Mouse (Mus musculus): ENCODE measurements at regions not wholly inside any gene's neighbourhood (a gene's known extent, or its start where the extent isn't known, plus 50 kb on each side); places are given as distances from the start of the nearest gene placed in this dataset.
A peak's percentile ranks its signal among the peaks of the same experiment; 100 is the strongest.

- Histone ChIP-seq H3K9me3 (ENCODE audit: control insufficient read depth, insufficient read depth, low read depth, low read length) (no peaks in the 10 kb centered on the region), H3K27ac (ENCODE audit: insufficient read depth, low read depth, low read length, poor library complexity, severe bottlenecking) (no peak overlapping the region), H3K4me1 (ENCODE audit: control insufficient read depth in 2 of 2, insufficient read depth in 2 of 2, low read length in 2 of 2, poor library complexity in 1 of 2) (no peaks in the 10 kb centered on the region), H3K9ac (ENCODE audit: insufficient read depth, low read depth, low read length, poor library complexity, severe bottlenecking) (no peak overlapping the region), H3K36me3 (ENCODE audit: control insufficient read depth, insufficient read depth, low read length, poor library complexity, severe bottlenecking) (no peaks in the 10 kb centered on the region), H3K4me3 (ENCODE audit: insufficient read depth in 1 of 2, low read depth in 1 of 2, low read length in 2 of 2, poor library complexity in 1 of 2, severe bottlenecking in 1 of 2) (peak overlapping the region in 1 of 2 experiments; percentile 33; a peak in 1 of 4 replicates)
- DNase-seq (ENCODE audit: low read depth, low spot score), result peak; percentile 43
- in situ Hi-C loops (cut with MboI; ENCODE audit: low sequenced_read_pairs in 2 of 2, unreplicated experiment in 2 of 2), result no loop called here
- TF ChIP-seq CHD2 (IDR thresholded peaks at IDR 0.05; ENCODE audit: low read depth, low read length) (no peak), MAFK (IDR thresholded peaks at IDR 0.05; ENCODE audit: insufficient read depth, low read depth, low read length) (no peak), ZNF384 (IDR thresholded peaks at IDR 0.05; ENCODE audit: low read depth, low read length) (no peak), HCFC1 (IDR thresholded peaks at IDR 0.05; ENCODE audit: borderline replicate concordance, insufficient read depth, low read length) (no peak), ZC3H11A (IDR thresholded peaks at IDR 0.05; ENCODE audit: borderline replicate concordance, low read depth, low read length) (no peak)
Measured at GRCm38 (mm10) chr9:30137611-30138287, 174.8 kb upstream of the Ntm start.

GRCm38 (mm10) chr9:30140188-30140587, 177.2 kb upstream of the Ntm start:
- H3K4me3 ChIP-seq (ENCODE audit: insufficient read depth in 1 of 2, low read depth in 1 of 2, low read length in 2 of 2, poor library complexity in 1 of 2, severe bottlenecking in 1 of 2), result no peak overlapping the region
- H3K9ac ChIP-seq (ENCODE audit: insufficient read depth, low read depth, low read length, poor library complexity, severe bottlenecking), result no peak overlapping the region
- no peak for TF ChIP-seq ZC3H11A (IDR thresholded peaks at IDR 0.05; ENCODE audit: borderline replicate concordance, low read depth, low read length)
- TF ChIP-seq HCFC1 (IDR thresholded peaks at IDR 0.05; ENCODE audit: borderline replicate concordance, insufficient read depth, low read length), result no peak
- no peak for TF ChIP-seq CHD2 (IDR thresholded peaks at IDR 0.05; ENCODE audit: low read depth, low read length)
- no peak for TF ChIP-seq ZNF384 (IDR thresholded peaks at IDR 0.05; ENCODE audit: low read depth, low read length)
- TF ChIP-seq MAFK (IDR thresholded peaks at IDR 0.05; ENCODE audit: insufficient read depth, low read depth, low read length), result no peak
- in situ Hi-C loops (cut with MboI; ENCODE audit: low sequenced_read_pairs in 2 of 2, unreplicated experiment in 2 of 2), result no loop called here
- H3K36me3 ChIP-seq (ENCODE audit: control insufficient read depth, insufficient read depth, low read length, poor library complexity, severe bottlenecking), result no peaks in the 10 kb centered on the region
- H3K4me1 ChIP-seq (ENCODE audit: control insufficient read depth in 2 of 2, insufficient read depth in 2 of 2, low read length in 2 of 2, poor library complexity in 1 of 2), result no peaks in the 10 kb centered on the region
- no peak for DNase-seq (ENCODE audit: low read depth, low spot score)
- no peaks in the 10 kb centered on the region for H3K9me3 ChIP-seq (ENCODE audit: control insufficient read depth, insufficient read depth, low read depth, low read length)
- no peak overlapping the region for H3K27ac ChIP-seq (ENCODE audit: insufficient read depth, low read depth, low read length, poor library complexity, severe bottlenecking)

- no peaks in the 10 kb centered on the region for H3K9me3 ChIP-seq (ENCODE audit: control insufficient read depth, insufficient read depth, low read depth, low read length)
- H3K9ac ChIP-seq (ENCODE audit: insufficient read depth, low read depth, low read length, poor library complexity, severe bottlenecking), result no peak overlapping the region
- no peaks in the 10 kb centered on the region for H3K4me1 ChIP-seq (ENCODE audit: control insufficient read depth in 2 of 2, insufficient read depth in 2 of 2, low read length in 2 of 2, poor library complexity in 1 of 2)
- H3K36me3 ChIP-seq (ENCODE audit: control insufficient read depth, insufficient read depth, low read length, poor library complexity, severe bottlenecking), result no peaks in the 10 kb centered on the region
- no peak overlapping the region for H3K4me3 ChIP-seq (ENCODE audit: insufficient read depth in 1 of 2, low read depth in 1 of 2, low read length in 2 of 2, poor library complexity in 1 of 2, severe bottlenecking in 1 of 2)
- DNase-seq (ENCODE audit: low read depth, low spot score), result no peak
- H3K27ac ChIP-seq (ENCODE audit: insufficient read depth, low read depth, low read length, poor library complexity, severe bottlenecking), result no peak overlapping the region
- TF ChIP-seq CHD2 (IDR thresholded peaks at IDR 0.05; ENCODE audit: low read depth, low read length), result no peak
- TF ChIP-seq MAFK (IDR thresholded peaks at IDR 0.05; ENCODE audit: insufficient read depth, low read depth, low read length), result no peak
- no peak for TF ChIP-seq ZNF384 (IDR thresholded peaks at IDR 0.05; ENCODE audit: low read depth, low read length)
- no peak for TF ChIP-seq HCFC1 (IDR thresholded peaks at IDR 0.05; ENCODE audit: borderline replicate concordance, insufficient read depth, low read length)
- no peak for TF ChIP-seq ZC3H11A (IDR thresholded peaks at IDR 0.05; ENCODE audit: borderline replicate concordance, low read depth, low read length)
- in situ Hi-C loops (cut with MboI; ENCODE audit: low sequenced_read_pairs in 2 of 2, unreplicated experiment in 2 of 2), result no loop called here
Measured at GRCm38 (mm10) chr9:30141186-30141585, 178.2 kb upstream of the Ntm start.

GRCm38 (mm10) chr9:30142806-30143458, 180.0 kb upstream of the Ntm start:
- DNase-seq (ENCODE audit: low read depth, low spot score), result no peak
- H3K9me3 ChIP-seq (ENCODE audit: control insufficient read depth, insufficient read depth, low read depth, low read length), result no peaks in the 10 kb centered on the region
- no peaks in the 10 kb centered on the region for H3K4me1 ChIP-seq (ENCODE audit: control insufficient read depth in 2 of 2, insufficient read depth in 2 of 2, low read length in 2 of 2, poor library complexity in 1 of 2)
- no peaks in the 10 kb centered on the region for H3K36me3 ChIP-seq (ENCODE audit: control insufficient read depth, insufficient read depth, low read length, poor library complexity, severe bottlenecking)
- in situ Hi-C loops (cut with MboI; ENCODE audit: low sequenced_read_pairs in 2 of 2, unreplicated experiment in 2 of 2), result no loop called here
- H3K27ac ChIP-seq (ENCODE audit: insufficient read depth, low read depth, low read length, poor library complexity, severe bottlenecking), result no peak overlapping the region
- H3K9ac ChIP-seq (ENCODE audit: insufficient read depth, low read depth, low read length, poor library complexity, severe bottlenecking), result no peak overlapping the region
- H3K4me3 ChIP-seq (ENCODE audit: insufficient read depth in 1 of 2, low read depth in 1 of 2, low read length in 2 of 2, poor library complexity in 1 of 2, severe bottlenecking in 1 of 2), result no peak overlapping the region
- TF ChIP-seq HCFC1 (IDR thresholded peaks at IDR 0.05; ENCODE audit: borderline replicate concordance, insufficient read depth, low read length) (no peak), ZC3H11A (IDR thresholded peaks at IDR 0.05; ENCODE audit: borderline replicate concordance, low read depth, low read length) (no peak), CHD2 (IDR thresholded peaks at IDR 0.05; ENCODE audit: low read depth, low read length) (no peak), ZNF384 (IDR thresholded peaks at IDR 0.05; ENCODE audit: low read depth, low read length) (no peak), MAFK (IDR thresholded peaks at IDR 0.05; ENCODE audit: insufficient read depth, low read depth, low read length) (no peak)

Data from ES-E14 (cell line).